Comparison of ENCODE assay signal across 15 mouse cellular contexts in the genomic region with DNA sequence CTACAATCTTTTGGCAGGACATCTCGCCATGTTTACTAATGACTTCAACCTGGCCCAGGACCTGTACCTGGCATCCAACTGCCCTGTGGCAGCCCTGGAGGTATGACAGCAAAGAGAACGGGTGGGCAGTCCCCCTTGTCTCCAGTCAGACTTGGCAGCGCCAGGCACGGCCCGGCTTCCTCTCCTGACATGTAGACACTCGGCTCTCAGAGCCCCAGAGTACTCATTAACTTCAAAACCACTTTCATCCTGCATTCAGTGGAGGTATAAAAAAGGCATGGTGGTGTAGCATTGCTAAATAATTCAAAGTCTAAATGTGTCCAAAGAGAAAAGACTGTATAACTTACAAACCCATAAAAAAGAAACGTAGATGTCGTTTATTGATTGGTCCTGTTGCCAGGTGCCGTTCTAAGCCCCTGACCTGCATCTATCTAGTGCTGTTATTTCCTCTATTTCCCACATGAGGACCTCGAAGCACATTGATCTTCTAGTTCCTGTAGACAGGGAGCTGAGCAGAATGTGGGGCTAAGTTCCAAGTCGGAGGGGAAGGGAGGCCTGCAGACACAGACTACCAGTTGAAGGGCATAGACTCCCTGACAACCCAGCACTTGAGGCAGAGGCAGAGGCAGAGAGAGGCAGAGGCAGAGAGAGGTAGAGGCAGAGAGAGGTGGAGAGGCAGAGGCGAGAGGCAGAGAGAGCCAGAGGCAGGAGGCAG. TPM values are rescaled to one million over a fixed set of nuclear protein-coding genes. Genes with fewer than 3 reads are reported as not detected.
A peak's percentile ranks its signal among the peaks of the same experiment; 100 is the strongest.
DNase-seq lines count a peak whose midpoint lies in the region; ATAC-seq lines count a peak whose summit lies in the region.
"Had no signal": no experiment of that assay in that cellular context is flagged by ENCODE, and none has a peak within 500 bp of the region (broad histone marks: within the 10 kb centered on the region; RNA-seq: fewer than 3 reads in every experiment).

No protein-coding gene starts in this region.

- H3K4me1 ChIP-seq in kidney, embryonic 16.5 days (ENCODE audit: insufficient read depth, low read length), result no peaks in the 10 kb centered on the region
- H3K4me1 ChIP-seq in embryonic facial prominence, embryonic 10.5 days, result no peaks in the 10 kb centered on the region
- H3K4me1 ChIP-seq in intestine, embryonic 16.5 days (ENCODE audit: control insufficient read depth, insufficient read depth, low read length), result no peaks in the 10 kb centered on the region
- H3K4me1 ChIP-seq: heart, embryonic 12.5 days; hindbrain, embryonic 13.5 days; limb, embryonic 12.5 days; liver, embryonic 15.5 days had no signal

- WGBS in kidney, embryonic 16.5 days, result 67% methylated on average over 12 of the region's 12 CpGs
- 85% methylated on average over 12 of the region's 12 CpGs for WGBS in embryonic facial prominence, embryonic 10.5 days
- 63% methylated on average over 12 of the region's 12 CpGs for WGBS in intestine, embryonic 16.5 days

- no peak overlapping the region for H3K4me3 ChIP-seq in kidney, embryonic 16.5 days (ENCODE audit: low read length)
- no peak overlapping the region for H3K4me3 ChIP-seq in embryonic facial prominence, embryonic 10.5 days
- H3K4me3 ChIP-seq in intestine, embryonic 16.5 days (ENCODE audit: low read length), result no peak overlapping the region
- H3K4me3 ChIP-seq: heart, embryonic 12.5 days; hindbrain, embryonic 13.5 days; limb, embryonic 12.5 days; liver, embryonic 15.5 days had no signal

- H3K27me3 ChIP-seq in kidney, embryonic 16.5 days (ENCODE audit: insufficient read depth, low read length), result no peaks in the 10 kb centered on the region
- no peaks in the 10 kb centered on the region for H3K27me3 ChIP-seq in embryonic facial prominence, embryonic 10.5 days (replicated peaks; ENCODE audit: low read depth, poor library complexity, severe bottlenecking)
- no peaks in the 10 kb centered on the region for H3K27me3 ChIP-seq in intestine, embryonic 16.5 days (replicated peaks; ENCODE audit: control insufficient read depth, insufficient read depth, low read length)
- H3K27me3 ChIP-seq: heart, embryonic 12.5 days; hindbrain, embryonic 13.5 days; limb, embryonic 12.5 days; liver, embryonic 15.5 days had no signal

- no peak overlapping the region for H3K9ac ChIP-seq in kidney, embryonic 16.5 days (replicated peaks; ENCODE audit: low read length)
- H3K9ac ChIP-seq in intestine, embryonic 16.5 days (ENCODE audit: low read depth, low read length), result no peak overlapping the region
- H3K9ac ChIP-seq: heart, embryonic 12.5 days; hindbrain, embryonic 13.5 days; limb, embryonic 12.5 days; liver, embryonic 15.5 days had no signal

- H3K36me3 ChIP-seq in kidney, embryonic 16.5 days (ENCODE audit: insufficient read depth, low read length), result peaks cover 24% of the 10 kb centered on the region
- H3K36me3 ChIP-seq in embryonic facial prominence, embryonic 10.5 days (replicated peaks), result peaks cover 48% of the 10 kb centered on the region
- H3K36me3 ChIP-seq in intestine, embryonic 16.5 days (ENCODE audit: control insufficient read depth, insufficient read depth, low read length), result no peaks in the 10 kb centered on the region
- H3K36me3 ChIP-seq: liver, embryonic 15.5 days had no signal

- no peak for ATAC-seq in kidney, embryonic 16.5 days (ENCODE audit: low FRiP score, low TSS enrichment)
- ATAC-seq in intestine, embryonic 16.5 days, result no peak
- ATAC-seq: inflammation-experienced regulatory T-cells, adult 6 months; lung, postnatal 0 days had no signal

- DNase-seq in kidney, adult 11 months, result peak; percentile 10
- peak; percentile 28 for DNase-seq in testis, postnatal 10 days (ENCODE audit: low spot score)
- no peak for DNase-seq in testis, postnatal 14 days (ENCODE audit: low spot score)
- no peak for DNase-seq in embryonic facial prominence, embryonic 10.5 days (ENCODE audit: low spot score)
- no peak for DNase-seq in spleen, postnatal 36 days (ENCODE audit: low spot score in 2 of 2)
- DNase-seq: adrenal gland, adult 8-10 months; thymus, adult 2 months had no signal

- H3K9me3 ChIP-seq in kidney, embryonic 16.5 days (ENCODE audit: low read length), result no peaks in the 10 kb centered on the region
- H3K9me3 ChIP-seq in embryonic facial prominence, embryonic 10.5 days, result no peaks in the 10 kb centered on the region
- H3K9me3 ChIP-seq in intestine, embryonic 16.5 days (ENCODE audit: control insufficient read depth, low read length), result no peaks in the 10 kb centered on the region
- H3K9me3 ChIP-seq: hindbrain, embryonic 13.5 days; liver, embryonic 15.5 days had no signal

- H3K27ac ChIP-seq in kidney, embryonic 16.5 days (ENCODE audit: low read length), result no peak overlapping the region
- 0 out of 2 replicates have a peak overlapping the region, but pooled peaks have one; percentile 14 for H3K27ac ChIP-seq in embryonic facial prominence, embryonic 10.5 days (replicated peaks)
- H3K27ac ChIP-seq in intestine, embryonic 16.5 days (ENCODE audit: low read length), result no peak overlapping the region
- H3K27ac ChIP-seq: hindbrain, embryonic 13.5 days; limb, embryonic 12.5 days; liver, embryonic 15.5 days had no signal

- no peak overlapping the region for H3K4me2 ChIP-seq in kidney, embryonic 16.5 days (replicated peaks; ENCODE audit: low read depth, low read length)
- no peak overlapping the region for H3K4me2 ChIP-seq in intestine, embryonic 16.5 days (ENCODE audit: low read depth, low read length)
- H3K4me2 ChIP-seq: heart, embryonic 12.5 days; hindbrain, embryonic 13.5 days; limb, embryonic 12.5 days; liver, embryonic 15.5 days had no signal

RNA-seq across cellular contexts. Expression of gene Wdr19, which starts 31.9 kb away (rescaled TPM):
- polyA plus RNA-seq in kidney, embryonic 16.5 days (2015; fragmentation: Nextera tagmentation; extraction: Ambion mirVana), result 12.8 and 13.1 TPM in 2 replicates
- polyA plus RNA-seq in embryonic facial prominence, embryonic 10.5 days (2016; fragmentation: Nextera tagmentation; extraction: Ambion mirVana), result 11.1 and 12.1 TPM in 2 replicates
- 4.3 and 4.5 TPM in 2 replicates for polyA plus RNA-seq in intestine, embryonic 16.5 days (2015; fragmentation: Nextera tagmentation; extraction: Ambion mirVana)

Comparison
In these comparisons a context has a peak if more than half of its experiments do, and no peak if none do; other contexts are left out.
1. DNase-seq: peak in kidney, adult 11 months (single experiment) and testis, postnatal 10 days (single experiment); none in testis, postnatal 14 days (single experiment), embryonic facial prominence, embryonic 10.5 days (single experiment) and spleen, postnatal 36 days (0 of 2).